Mouse (Mus musculus) megakaryocyte, embryonic 14.5 days (primary cell): Measurements from ENCODE around the gene Rab8b. TPM values are rescaled to one million over a fixed set of nuclear protein-coding genes. Genes with fewer than 3 reads are reported as not detected.
"Not testable (repeated sequence)": the region's sequence is repeated elsewhere in the genome, so short reads cannot be mapped to it uniquely, and the experiment has no call there.

Experiments used
- H3K27me3 ChIP-seq: replicated peaks from 2 replicates; pipeline ENCODE3; 2012; ENCODE audit warnings: inconsistent platforms
- H3K36me3 ChIP-seq: replicated peaks from 2 replicates; pipeline ENCODE3; 2012; ENCODE audit warnings: low read length, inconsistent platforms, mixed read lengths
- H3K4me1 ChIP-seq: 2 replicates; pipeline ENCODE4 v1.6.1; 2012; ENCODE audit warnings: inconsistent platforms
- H3K4me3 ChIP-seq: replicated peaks from 2 replicates; pipeline ENCODE3; 2012; ENCODE audit warnings: moderate library complexity, mild to moderate bottlenecking, inconsistent platforms
- H3K9me3 ChIP-seq: 2 replicates; pipeline ENCODE4 v1.6.1; 2012; ENCODE audit warnings: inconsistent platforms
- FLI1 ChIP-seq: IDR thresholded peaks from 2 replicates; pipeline ENCODE4 v1.6.1; 2012; ENCODE audit warnings: low read length, inconsistent platforms, mixed read lengths
- GATA1 ChIP-seq: IDR thresholded peaks from 3 replicates; pipeline ENCODE4 v1.6.1; 2012; ENCODE audit warnings: mixed read lengths, low read length, inconsistent platforms, borderline replicate concordance
- polyA plus RNA-seq: library from polyadenylated mRNA; stranded (reverse); fragments of >175 nt; gene quantifications from 2 replicates; pipeline ENCODE4 v1.2.3, GENCODE M21; 2012; ENCODE audit warnings: low replicate concordance; ENCODE audit not compliant: insufficient read depth

Gene Rab8b
- polyA plus RNA-seq, 1 experiment, result 3.2 TPM

- TF ChIP-seq FLI1 (no peak), GATA1 (no peak)
- H3K4me3 ChIP-seq, result peak overlapping the region; percentile 5
- H3K27me3 ChIP-seq, result no peaks in the 10 kb centered on the region
Observed at GRCm38 (mm10) chr9:66832366-66832908, 87.0 kb downstream of the Rab8b start.

GRCm38 (mm10) chr9:66825990-66826389, 93.5 kb downstream of the Rab8b start:
- Histone ChIP-seq H3K9me3 (no peaks in the 10 kb centered on the region), H3K4me1 (peaks cover 19% of the 10 kb centered on the region), H3K27me3 (no peaks in the 10 kb centered on the region), H3K4me3 (no peak overlapping the region), H3K36me3 (peaks cover 9% of the 10 kb centered on the region)
- TF ChIP-seq GATA1 (no peak), FLI1 (no peak)

More at GRCm38 (mm10) chr9:66832366-66832908, 87.0 kb downstream of the Rab8b start:
- Histone ChIP-seq H3K4me1 (peaks cover 55% of the 10 kb centered on the region), H3K9me3 (no peaks in the 10 kb centered on the region), H3K36me3 (no peaks in the 10 kb centered on the region)

- not testable (repeated sequence) for H3K27me3 ChIP-seq, H3K4me3 ChIP-seq, H3K9me3 ChIP-seq
- Histone ChIP-seq H3K36me3 (peaks cover 14% of the 10 kb centered on the region), H3K4me1 (peaks cover 23% of the 10 kb centered on the region)
Observed at GRCm38 (mm10) chr9:66822255-66822654, 97.2 kb downstream of the Rab8b start.

GRCm38 (mm10) chr9:66820996-66821395, 98.5 kb downstream of the Rab8b start:
- H3K4me1 ChIP-seq, result peaks cover 24% of the 10 kb centered on the region
- H3K4me3 ChIP-seq, result no peak overlapping the region
- peaks cover 14% of the 10 kb centered on the region for H3K36me3 ChIP-seq
- no peaks in the 10 kb centered on the region for H3K9me3 ChIP-seq
- TF ChIP-seq GATA1 (no peak), FLI1 (no peak)
- H3K27me3 ChIP-seq, result no peaks in the 10 kb centered on the region

DNA sequence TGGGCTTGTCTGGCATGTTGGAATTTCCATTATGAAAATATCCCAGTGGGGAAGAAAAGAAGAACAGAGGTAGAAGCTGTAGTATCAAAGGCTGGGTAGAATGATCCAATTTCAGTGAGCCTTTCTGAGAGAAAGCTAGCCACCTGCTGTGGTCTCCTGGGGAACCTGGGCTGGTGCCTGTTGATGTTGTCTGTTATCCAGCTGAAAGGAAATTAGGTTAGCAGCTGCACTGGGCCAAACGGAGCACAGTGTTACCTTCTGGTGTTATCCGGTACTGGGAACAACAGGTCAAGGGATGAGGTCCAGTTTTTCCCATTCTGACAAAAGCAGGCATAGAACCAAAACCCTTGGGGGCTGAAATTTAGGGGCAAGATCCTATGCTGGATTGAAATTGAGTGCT, 106.1 kb downstream of the Rab8b start:
- no peaks in the 10 kb centered on the region for H3K9me3 ChIP-seq
- no peak overlapping the region for H3K4me3 ChIP-seq
- TF ChIP-seq GATA1 (no peak), FLI1 (no peak)
- H3K27me3 ChIP-seq, result no peaks in the 10 kb centered on the region
- H3K4me1 ChIP-seq, result peaks cover 25% of the 10 kb centered on the region
- H3K36me3 ChIP-seq, result no peaks in the 10 kb centered on the region

DNA sequence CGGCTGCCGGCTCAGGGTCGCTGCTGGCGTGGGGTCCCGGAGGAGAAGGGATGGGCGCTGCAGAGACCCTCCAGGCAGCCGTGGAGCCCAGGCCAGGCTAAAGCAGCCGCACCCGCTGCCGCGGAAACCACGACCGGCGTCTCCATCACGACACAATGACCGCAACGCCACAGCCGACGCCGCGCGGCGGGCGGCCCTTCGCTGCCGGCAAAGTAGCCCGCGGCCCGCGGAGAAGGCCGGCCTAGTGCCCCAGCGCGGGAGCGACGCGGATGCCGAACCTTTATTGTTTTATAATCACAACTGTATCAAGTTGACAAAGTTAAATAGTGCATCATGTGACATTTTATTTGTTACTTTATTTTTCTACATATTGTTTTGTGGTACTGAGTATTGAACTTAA, 113.5 kb downstream of the Rab8b start:
- H3K4me1 ChIP-seq, result peaks cover 18% of the 10 kb centered on the region
- not testable (repeated sequence) for H3K4me3 ChIP-seq, H3K27me3 ChIP-seq, H3K36me3 ChIP-seq, H3K9me3 ChIP-seq

DNA sequence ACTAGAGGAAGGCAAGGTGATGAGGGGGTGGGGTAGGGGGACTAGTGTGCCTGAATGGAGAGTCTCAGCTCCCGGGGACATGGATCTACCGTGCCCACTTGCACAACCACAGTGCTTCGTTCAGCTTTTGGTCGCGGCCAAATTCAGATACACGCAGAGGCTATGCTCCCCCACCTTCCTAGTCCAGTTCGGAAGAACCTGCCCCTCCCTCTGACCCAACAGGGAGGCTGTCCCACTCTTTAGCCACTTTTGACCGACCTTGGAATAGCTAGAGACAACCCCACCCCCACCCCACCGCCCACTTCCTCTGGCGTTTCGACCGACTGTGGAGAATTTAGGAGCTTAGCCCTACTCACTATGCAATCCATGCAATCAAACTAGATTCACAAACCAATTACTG, 117.5 kb downstream of the Rab8b start:
- H3K4me3 ChIP-seq, result no peak overlapping the region
- no peaks in the 10 kb centered on the region for H3K9me3 ChIP-seq
- peaks cover 27% of the 10 kb centered on the region for H3K4me1 ChIP-seq
- no peaks in the 10 kb centered on the region for H3K36me3 ChIP-seq
- no peaks in the 10 kb centered on the region for H3K27me3 ChIP-seq
- TF ChIP-seq FLI1 (no peak), GATA1 (no peak)

GRCm38 (mm10) chr9:66796739-66797138, 122.7 kb downstream of the Rab8b start, which contains the start of gene Gm10647:
TSS of gene Gm10647 (plus strand) at chr9:66797039.
- H3K27me3 ChIP-seq, result no peaks in the 10 kb centered on the region
- H3K4me1 ChIP-seq, result peaks cover 32% of the 10 kb centered on the region
- no peaks in the 10 kb centered on the region for H3K9me3 ChIP-seq
- no peaks in the 10 kb centered on the region for H3K36me3 ChIP-seq
- TF ChIP-seq GATA1, result no peak
- no peak for TF ChIP-seq FLI1
- peak within 1 kb of the TSS; percentile 97 for H3K4me3 ChIP-seq

DNA sequence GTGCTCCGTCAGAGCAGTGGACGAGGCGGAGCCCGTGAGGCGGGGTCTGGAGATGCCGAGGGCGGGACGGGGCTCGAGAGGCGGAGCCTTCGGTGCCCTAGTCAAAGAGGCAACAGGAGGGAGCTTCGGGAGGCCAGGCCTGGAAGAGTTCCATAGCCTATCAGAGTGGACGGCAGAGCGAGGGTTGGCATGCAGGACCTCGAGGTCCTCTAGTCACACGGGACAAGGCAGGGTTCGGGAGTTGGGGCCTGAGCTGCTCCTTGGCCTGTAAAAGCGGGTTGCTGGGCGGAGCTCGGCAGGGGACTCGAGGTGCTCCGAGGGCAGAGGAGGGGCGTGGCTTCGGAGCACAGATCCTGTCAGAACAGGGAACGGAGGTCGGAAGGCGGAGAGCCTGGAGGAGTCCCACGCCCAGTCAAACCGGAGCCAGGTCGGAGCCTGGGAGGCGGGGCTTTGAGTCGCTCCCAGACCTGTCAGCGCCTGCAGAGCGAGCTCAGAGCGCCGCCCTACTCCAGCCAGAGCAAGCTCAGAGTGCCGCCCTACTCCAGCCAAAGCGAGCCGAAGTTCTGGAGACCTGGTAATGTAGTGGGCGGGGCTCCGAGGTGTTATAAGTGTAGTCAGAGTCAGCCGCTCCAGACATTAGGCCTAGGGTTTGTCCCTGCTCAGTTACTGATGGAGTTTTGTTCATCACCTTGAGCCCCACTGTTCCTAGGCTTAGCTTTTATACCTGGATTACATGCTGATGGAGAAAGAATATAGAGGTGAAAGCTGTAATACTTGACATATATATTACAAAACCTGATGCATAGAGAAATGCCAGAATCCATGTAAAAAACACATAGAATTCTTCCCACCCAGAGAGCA, 123.8 kb downstream of the Rab8b start, which contains the start of gene Aph1b:
Aph1b (minus strand) TSS at position 27 of the 861 bp plus-strand sequence.
- TF ChIP-seq GATA1 (no peak), FLI1 (no peak)
- Histone ChIP-seq H3K4me1 (peaks cover 29% of the 10 kb centered on the region), H3K4me3 (peak within 1 kb of the TSS; percentile 97), H3K36me3 (no peaks in the 10 kb centered on the region), H3K9me3 (no peaks in the 10 kb centered on the region), H3K27me3 (no peaks in the 10 kb centered on the region)

- TF ChIP-seq FLI1 (no peak), GATA1 (no peak)
- H3K4me3 ChIP-seq, result peak overlapping the region; percentile 97
- no peaks in the 10 kb centered on the region for H3K27me3 ChIP-seq
- no peaks in the 10 kb centered on the region for H3K9me3 ChIP-seq
- H3K36me3 ChIP-seq, result peaks cover 4% of the 10 kb centered on the region
- H3K4me1 ChIP-seq, result peaks cover 34% of the 10 kb centered on the region
Observed at GRCm38 (mm10) chr9:66794629-66795463, 124.6 kb downstream of the Rab8b start.

Other genes with a start within 250 kb of the Rab8b start
- gene Car12, start 206.0 kb downstream of the Rab8b start, polyA plus RNA-seq, result 1.7 TPM in 2 replicates
- gene Aph1b, start 124.2 kb downstream of the Rab8b start, polyA plus RNA-seq, result 0.17 TPM in 1 of 2 replicates, not detected in the other
- not detected in 2 replicates for gene Gm10647, start 122.6 kb downstream of the Rab8b start, polyA plus RNA-seq
- gene Aph1c, start 85.0 kb downstream of the Rab8b start, polyA plus RNA-seq, result 1.2 TPM in 1 of 2 replicates, not detected in the other
- 23.8 and 219 TPM in 2 replicates for gene Rps27l, start 26.4 kb upstream of the Rab8b start, polyA plus RNA-seq
- gene Lactb, start 55.8 kb upstream of the Rab8b start, polyA plus RNA-seq, result 8.5 TPM in 2 replicates
- 27.0 and 240 TPM in 2 replicates for gene Tpm1, start 129.7 kb upstream of the Rab8b start, polyA plus RNA-seq